Mouse (Mus musculus): Measurements from ENCODE around the gene Prim2.

DNA sequence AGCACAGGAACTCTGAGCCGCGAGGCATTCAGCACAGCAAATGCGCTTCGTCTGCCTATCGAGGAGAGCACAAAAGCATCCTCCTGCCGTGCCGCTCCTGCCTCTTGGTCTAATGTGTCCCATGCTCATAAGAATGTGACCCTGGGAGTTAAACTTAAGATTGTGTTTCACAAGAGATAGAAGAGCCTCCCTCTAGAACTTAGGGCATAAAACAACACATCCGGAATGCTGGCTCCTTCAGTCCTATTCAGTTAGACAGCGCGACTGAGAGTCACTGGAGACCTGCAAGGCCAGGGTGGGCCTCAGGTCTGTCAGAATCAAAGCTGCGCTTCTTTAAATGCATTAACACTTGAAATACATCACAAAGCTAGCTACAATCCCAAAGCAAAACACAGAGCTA is 18.7 kb downstream of the Prim2 start:
- TF ChIP-seq CTCF (IDR thresholded peaks at IDR 0.05; ENCODE audit: low read depth, low read length): no peak
- TF ChIP-seq POLR2A (IDR thresholded peaks at IDR 0.05; ENCODE audit: borderline replicate concordance, low read depth, low read length): no peak

All from bone marrow macrophage, adult 2 months (primary cell).